Mouse (Mus musculus) inflammation-experienced regulatory T-cells (primary cell): ENCODE results near the gene C2cd3. TPM values are rescaled to one million over a fixed set of nuclear protein-coding genes. Genes with fewer than 3 reads are reported as not detected.

Experiments
- polyA plus RNA-seq, 2 experiments: library from polyadenylated mRNA; unstranded; fragments of 100-300 nt; shearing (Covaris generic); gene quantifications; one replicate each; pipeline ENCODE4 v1.2.1; 2017

C2cd3 gene
- polyA plus RNA-seq: 10 to 100 TPM; 36.7 to 42.0 TPM

DNA sequence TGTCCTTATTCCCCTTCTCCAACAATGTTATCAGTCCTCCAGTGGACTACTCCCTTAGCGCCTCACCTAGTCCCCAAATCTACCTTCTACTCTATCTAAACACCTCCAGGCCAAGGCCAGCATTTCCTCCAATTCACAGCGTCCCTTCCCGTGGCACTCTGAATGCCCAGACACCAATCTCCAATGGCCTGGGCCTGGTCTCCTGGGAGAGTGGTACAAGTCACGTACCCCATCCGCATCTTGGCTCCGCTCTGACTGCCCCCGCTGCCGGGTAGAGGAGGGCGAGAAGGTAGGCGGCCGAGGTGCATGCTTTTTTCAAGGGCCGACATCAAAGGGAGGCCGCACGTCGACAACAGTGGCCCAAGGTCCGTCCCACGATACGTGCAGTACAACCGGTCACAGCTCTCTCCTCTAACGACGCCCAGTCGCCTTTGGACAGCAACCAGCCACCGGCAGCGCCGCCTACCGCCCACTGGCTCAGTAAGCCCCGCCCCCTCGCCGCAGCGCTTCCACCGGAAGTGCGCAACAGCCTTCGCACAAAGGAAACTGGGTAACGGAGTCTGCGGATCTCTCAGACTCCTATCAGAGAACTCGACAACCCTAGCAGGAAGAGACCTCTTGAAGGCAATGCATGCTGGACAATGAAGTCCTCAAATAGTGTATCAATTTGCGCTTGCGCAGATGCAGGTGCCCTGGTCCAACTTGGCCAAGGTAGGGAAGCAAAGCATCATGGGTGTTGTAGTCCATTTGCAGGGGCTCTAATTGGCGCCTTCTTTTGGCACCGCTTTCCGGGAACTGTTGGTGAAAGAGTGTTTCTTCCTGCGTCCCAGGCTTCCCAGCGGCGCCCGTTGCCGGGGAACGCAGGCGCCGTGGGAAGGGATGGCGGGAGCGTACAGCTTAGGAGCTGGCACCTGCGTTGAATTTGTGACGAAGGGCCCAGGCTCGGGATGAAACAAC, at the start of gene C2cd3, which contains the start of gene Ppme1:
Gene C2cd3 (plus strand): TSS at position 739 of the 957 bp plus-strand sequence.
Gene Ppme1 (minus strand): TSS at position 813 of the 957 bp plus-strand sequence.

DNA sequence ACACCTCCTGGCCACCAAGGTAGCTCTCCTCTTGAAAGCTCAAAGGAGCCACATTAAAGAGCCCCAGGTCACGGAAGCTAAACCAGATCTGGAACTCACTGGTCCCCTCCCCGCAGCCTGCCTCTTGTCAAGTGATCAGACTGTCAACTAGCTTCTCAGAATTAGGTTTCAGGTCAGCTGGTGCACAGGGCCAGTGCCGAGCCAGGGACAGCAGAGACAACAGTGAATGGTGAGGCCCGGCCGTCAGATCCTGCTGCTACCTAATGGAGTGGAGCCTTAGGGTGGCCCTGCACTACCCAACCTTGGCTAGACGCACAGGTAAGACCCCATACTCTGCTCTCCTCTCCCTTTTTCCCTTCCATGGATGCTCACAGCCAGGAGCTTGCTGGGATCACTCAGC, 100.7 kb downstream of the C2cd3 start, which contains the start of gene Ucp3:
Gene Ucp3 (plus strand): TSS at position 214 of the 400 bp plus-strand sequence.

DNA sequence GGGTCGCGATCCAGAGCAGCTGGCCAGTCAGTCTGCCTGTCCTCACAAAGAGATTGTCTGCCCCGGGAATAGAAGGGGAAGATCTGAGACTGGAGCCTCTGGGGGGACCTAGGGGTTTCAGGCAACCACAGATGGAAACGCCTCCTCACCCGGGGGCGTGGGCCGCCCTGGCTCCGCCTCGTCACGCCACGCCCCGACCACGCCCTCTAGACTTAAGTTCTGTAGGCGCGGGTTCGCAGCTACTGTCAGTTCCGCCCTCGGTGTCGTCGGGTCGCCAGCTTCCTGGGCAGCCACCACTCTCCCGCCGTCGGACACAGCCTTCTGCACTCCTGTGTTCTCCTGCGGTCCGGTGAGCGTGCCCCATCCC, 121.1 kb downstream of the C2cd3 start, which contains the start of gene Ucp2:
Gene Ucp2 (plus strand): TSS at position 221 of the 367 bp plus-strand sequence.

DNA sequence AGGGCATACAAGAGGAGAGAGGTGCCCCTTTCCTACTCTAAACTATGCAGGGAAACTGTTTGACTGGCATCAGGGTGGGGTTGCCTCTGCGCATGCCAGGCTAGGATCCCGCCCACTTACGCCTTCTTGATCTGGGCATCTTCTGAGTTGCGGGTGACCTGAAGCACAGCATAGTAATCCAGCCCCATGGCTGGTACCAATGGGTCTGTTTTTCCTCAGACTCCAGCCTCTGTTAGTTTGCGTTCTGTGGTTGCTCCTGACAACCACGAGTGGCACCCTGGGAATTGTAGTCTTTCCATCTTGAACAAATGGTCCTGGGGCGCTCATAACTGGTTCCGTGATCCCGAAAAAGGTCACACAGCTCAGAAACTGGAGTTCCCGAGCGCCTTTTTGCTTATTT, 142.5 kb downstream of the C2cd3 start, which contains the start of gene Dnajb13:
Gene Dnajb13 (minus strand): TSS at position 388 of the 400 bp plus-strand sequence.

Other genes starting within 250 kb of the C2cd3 start
- 1 to 10 TPM; 1.9 to 2.2 TPM for gene Lipt2, start 213.0 kb upstream of the C2cd3 start, polyA plus RNA-seq
- gene Kcne3, start 195.7 kb upstream of the C2cd3 start, polyA plus RNA-seq: under 1 TPM in 1 of 2 experiments, not detected in 1; 0.53 TPM
- 1 to 10 TPM; 4.7 to 6.5 TPM for gene Pgm2l1, start 144.8 kb upstream of the C2cd3 start, polyA plus RNA-seq
- 1 to 10 TPM in 1 of 2 experiments, under 1 TPM in 1; 0.30 to 1.4 TPM for gene P4ha3, start 86.7 kb upstream of the C2cd3 start, polyA plus RNA-seq
- 10 to 100 TPM; 30.5 to 36.5 TPM for gene Ppme1, start 74 bp downstream of the C2cd3 start, polyA plus RNA-seq
- gene Ucp3, start 100.8 kb downstream of the C2cd3 start, polyA plus RNA-seq: 1 to 10 TPM in 1 of 2 experiments, under 1 TPM in 1; 0.72 to 1.4 TPM
- gene Ucp2, start 121.1 kb downstream of the C2cd3 start, polyA plus RNA-seq: 1,000 to 10,000 TPM; 1,621 to 1,780 TPM
- 10 to 100 TPM in 1 of 2 experiments, 1 to 10 TPM in 1; 9.6 to 10.4 TPM for gene Dnajb13, start 142.7 kb downstream of the C2cd3 start, polyA plus RNA-seq
- 10 to 100 TPM; 14.5 to 16.4 TPM for gene Coa4, start 164.8 kb downstream of the C2cd3 start, polyA plus RNA-seq
- 10 to 100 TPM; 46.8 to 66.2 TPM for gene Rab6a, start 235.2 kb downstream of the C2cd3 start, polyA plus RNA-seq
- 10 to 100 TPM; 42.7 to 56.6 TPM for gene Mrpl48, start 236.1 kb downstream of the C2cd3 start, polyA plus RNA-seq